Comparison of ENCODE assay signal across 9 mouse cellular contexts in genomic region chr11:63969205-63969910, GRCm38 (mm10). TPM values are rescaled to one million over a fixed set of nuclear protein-coding genes. Genes with fewer than 3 reads are reported as not detected.
DNase-seq lines count a peak whose midpoint lies in the region; ATAC-seq and TF ChIP-seq lines count a peak whose summit lies in the region.
"Had no signal": no experiment of that assay in that cellular context is flagged by ENCODE, and none has a peak within 500 bp of the region (broad histone marks: within the 10 kb centered on the region; RNA-seq: fewer than 3 reads in every experiment).

No protein-coding gene starts in this region.

- H3K27ac ChIP-seq in hindbrain, embryonic 14.5 days: peak overlapping the region; percentile 49; the same call in 1 of the 2 replicates
- peak overlapping the region; percentile 51; the same call in 1 of the 2 replicates for H3K27ac ChIP-seq in liver, embryonic 16.5 days (ENCODE audit: low read length)
- no peak overlapping the region for H3K27ac ChIP-seq in thymus, adult 2 months (ENCODE audit: control insufficient read depth, insufficient read depth, low read length)

- 32% methylated on average over 11 of the region's 11 CpGs for WGBS in hindbrain, embryonic 14.5 days
- 43% methylated on average over 11 of the region's 11 CpGs for WGBS in liver, embryonic 16.5 days (ENCODE audit: insufficient replicate concordance)
- 95% methylated on average over 11 of the region's 11 CpGs for WGBS in thymus, adult 2 months

- H3K4me3 ChIP-seq in hindbrain, embryonic 14.5 days (replicated peaks; ENCODE audit: low read length): no peak overlapping the region
- no peak overlapping the region for H3K4me3 ChIP-seq in liver, embryonic 16.5 days (ENCODE audit: low read depth, low read length)
- no peak overlapping the region for H3K4me3 ChIP-seq in thymus, adult 2 months (ENCODE audit: control insufficient read depth, insufficient read depth, low read length)

- peak; percentile 68; the same call in 1 of the 2 replicates for ATAC-seq in hindbrain, embryonic 14.5 days (ENCODE audit: low FRiP score)
- no peak for ATAC-seq in liver, embryonic 16.5 days (ENCODE audit: low read depth)
- ATAC-seq: Patski had no signal

- no peak for TF ChIP-seq POLR2A in thymus, adult 2 months (IDR thresholded peaks at IDR 0.05; ENCODE audit: control insufficient read depth, extremely low read depth, insufficient read depth, low read length, poor library complexity)

- H3K4me1 ChIP-seq in hindbrain, embryonic 14.5 days (replicated peaks; ENCODE audit: control insufficient read depth, insufficient read depth, low read length): peaks cover 27% of the 10 kb centered on the region
- peaks cover 10% of the 10 kb centered on the region for H3K4me1 ChIP-seq in liver, embryonic 16.5 days (ENCODE audit: control insufficient read depth, low read depth, low read length)
- no peaks in the 10 kb centered on the region for H3K4me1 ChIP-seq in thymus, adult 2 months (replicated peaks; ENCODE audit: control insufficient read depth, insufficient read depth, low read length)

- TF ChIP-seq CTCF in thymus, adult 2 months (IDR thresholded peaks at IDR 0.05; ENCODE audit: borderline replicate concordance, control insufficient read depth, extremely low read depth, insufficient read depth, low read length, poor library complexity): no peak

- no peak overlapping the region for H3K9ac ChIP-seq in hindbrain, embryonic 14.5 days
- no peak overlapping the region for H3K9ac ChIP-seq in liver, embryonic 16.5 days (ENCODE audit: low read depth, low read length)

- H3K9me3 ChIP-seq in hindbrain, embryonic 14.5 days (ENCODE audit: control insufficient read depth, low read length): no peaks in the 10 kb centered on the region
- H3K9me3 ChIP-seq in liver, embryonic 16.5 days (replicated peaks; ENCODE audit: control insufficient read depth, low read length): no peaks in the 10 kb centered on the region

- no peaks in the 10 kb centered on the region for H3K36me3 ChIP-seq in hindbrain, embryonic 14.5 days (replicated peaks; ENCODE audit: control insufficient read depth, insufficient read depth)
- H3K36me3 ChIP-seq in liver, embryonic 16.5 days (ENCODE audit: control insufficient read depth, insufficient read depth): no peaks in the 10 kb centered on the region
- no peaks in the 10 kb centered on the region for H3K36me3 ChIP-seq in thymus, adult 2 months (ENCODE audit: control insufficient read depth, insufficient read depth, low read length)

- no peak overlapping the region for H3K4me2 ChIP-seq in hindbrain, embryonic 14.5 days (replicated peaks)
- H3K4me2 ChIP-seq in liver, embryonic 16.5 days (ENCODE audit: low read depth, low read length): no peak overlapping the region

- H3K27me3 ChIP-seq in hindbrain, embryonic 14.5 days (ENCODE audit: control insufficient read depth, insufficient read depth, low read length): no peaks in the 10 kb centered on the region
- H3K27me3 ChIP-seq in liver, embryonic 16.5 days (ENCODE audit: control insufficient read depth, insufficient read depth, low read depth, low read length): no peaks in the 10 kb centered on the region
- no peaks in the 10 kb centered on the region for H3K27me3 ChIP-seq in thymus, adult 2 months (ENCODE audit: control insufficient read depth, insufficient read depth, low read length)
- H3K27me3 ChIP-seq: Patski had no signal

- DNase-seq in right cerebral cortex, adult 18-20 months: peak; percentile 16
- DNase-seq in right cerebral cortex, postnatal 25 days: no peak
- DNase-seq in hindbrain, embryonic 14.5 days (ENCODE audit: low spot score): no peak
- no peak for DNase-seq in thymus, postnatal 36 days
- DNase-seq in spleen, postnatal 36 days (ENCODE audit: low spot score in 2 of 2): no peak
- DNase-seq in thymus, adult 2 months: no peak
- DNase-seq in adrenal gland, postnatal 36 days: no peak

RNA-seq across cellular contexts. Expression of gene Hs3st3b1, which starts 47.3 kb away (rescaled TPM):
- polyA plus RNA-seq in hindbrain, embryonic 14.5 days (2014; fragmentation: Nextera tagmentation; extraction: Ambion mirVana): 6.7 and 7.9 TPM in 2 replicates
- polyA plus RNA-seq in liver, embryonic 16.5 days (2015; fragmentation: Nextera tagmentation; extraction: Ambion mirVana): 14.5 and 15.5 TPM in 2 replicates
- polyA plus RNA-seq in thymus, adult 2 months (2012; rRNA removed): 9.3 and 12.0 TPM in 2 replicates
- 1 to 10 TPM; 2.0 to 2.3 TPM for total RNA-seq in adrenal gland, postnatal 36 days (2021)
